Mouse (Mus musculus) heart, adult 11 months (tissue): ENCODE measurements at regions not wholly inside any gene's neighbourhood (a gene's known extent, or its start where the extent isn't known, plus 50 kb on each side); places are given as distances from the start of the nearest gene placed in this dataset.
A peak's percentile ranks its signal among the peaks of the same experiment; 100 is the strongest.

ENCODE experiments used
- DNase-seq: peaks from one replicate; pipeline ENCODE4 v3.0.0; 2022

DNA sequence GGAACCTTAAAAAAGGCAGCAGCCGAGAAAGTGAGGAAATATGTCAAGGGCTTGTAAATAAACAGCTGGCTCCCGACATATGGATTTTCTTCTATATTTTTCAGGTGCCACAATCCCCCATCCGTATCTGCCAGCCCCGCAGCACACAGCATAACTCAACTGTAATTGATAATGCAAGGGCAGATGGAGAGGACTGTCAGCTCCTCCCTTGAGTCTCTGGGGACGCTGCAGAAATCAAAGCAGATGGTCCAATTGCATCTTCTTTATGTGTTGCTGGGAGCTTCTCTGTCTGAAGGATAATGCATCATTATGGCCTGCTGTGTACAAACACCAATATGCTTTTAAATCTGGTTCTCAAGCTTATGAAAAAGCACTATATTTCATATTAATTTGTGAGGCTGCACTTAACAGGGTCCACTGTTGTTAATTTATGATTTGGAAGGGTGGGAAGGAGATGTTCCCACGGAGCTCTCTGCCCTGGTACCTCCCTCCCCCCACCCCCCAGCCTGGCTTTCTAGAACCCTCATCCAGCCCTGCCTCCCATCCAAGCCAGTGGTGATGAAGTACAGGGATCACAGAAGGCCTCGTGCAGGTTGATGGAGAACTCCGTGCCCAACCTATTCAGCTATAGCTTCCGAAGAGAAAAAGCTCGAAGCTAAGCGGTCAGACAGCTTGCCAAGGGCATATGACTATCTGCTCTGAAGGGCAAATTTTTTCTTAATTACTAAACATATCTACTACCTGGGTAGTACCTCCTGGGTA is 603.7 kb downstream of the Tox3 start:
- no peak for DNase-seq

DNA sequence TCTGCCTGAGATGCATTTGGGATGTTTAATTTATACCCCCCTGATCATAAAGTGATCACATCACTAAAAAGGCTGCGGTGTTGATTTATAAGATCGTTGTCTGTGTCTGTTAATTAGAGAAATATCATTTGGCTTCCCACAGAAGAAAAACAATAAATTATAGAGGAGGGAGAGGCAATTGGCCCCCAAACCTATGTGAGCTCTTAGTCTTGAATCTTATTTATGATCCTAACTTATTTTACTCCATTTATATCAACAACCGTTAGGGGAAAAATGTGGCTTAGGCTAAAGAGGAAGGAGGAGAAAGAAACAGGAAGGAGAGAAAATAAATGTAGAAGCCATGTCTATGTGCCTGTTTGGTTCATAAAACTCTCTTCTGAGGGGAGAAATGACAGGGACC is 609.5 kb downstream of the Tox3 start:
- peak; percentile 1 for DNase-seq

DNA sequence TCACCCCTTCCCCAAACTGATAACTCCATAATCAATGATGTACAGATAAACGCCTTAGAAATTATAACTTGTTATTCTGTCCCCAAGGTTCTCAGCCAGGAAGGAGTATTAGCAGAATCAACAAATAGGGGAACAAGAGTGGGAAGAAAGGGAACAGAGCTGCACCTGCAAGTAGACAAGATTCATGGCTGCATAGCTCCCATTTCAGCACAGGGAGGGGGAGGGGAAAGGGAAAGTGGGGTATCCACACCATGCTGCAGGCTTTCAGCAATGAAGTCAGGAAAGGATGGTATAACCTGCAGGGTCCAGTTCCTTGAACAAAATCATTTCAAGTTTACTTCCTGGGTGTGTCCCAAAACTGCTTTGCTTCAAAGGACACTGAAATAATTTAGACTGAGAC is 610.5 kb downstream of the Tox3 start:
- DNase-seq: peak; percentile 57

DNA sequence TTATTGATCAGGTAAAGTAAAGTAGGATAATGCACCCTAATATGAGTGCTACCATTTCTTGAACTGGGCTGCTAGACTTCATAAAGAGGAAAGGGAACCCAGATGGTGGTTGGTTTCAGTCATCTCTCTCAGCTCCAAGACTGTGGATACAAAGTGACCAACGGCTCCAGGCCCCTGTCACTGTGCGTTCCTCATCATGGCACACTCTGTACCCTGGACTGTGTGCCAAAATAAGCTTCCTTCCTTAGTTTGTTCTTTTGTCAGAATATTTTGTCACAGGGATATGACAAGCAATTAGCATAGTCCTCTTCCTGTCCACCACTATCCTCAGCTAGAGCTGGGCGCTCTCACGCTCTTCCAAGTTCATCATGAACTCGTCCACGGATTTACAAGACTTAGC is 620.9 kb downstream of the Tox3 start:
- peak; percentile 75 for DNase-seq

DNA sequence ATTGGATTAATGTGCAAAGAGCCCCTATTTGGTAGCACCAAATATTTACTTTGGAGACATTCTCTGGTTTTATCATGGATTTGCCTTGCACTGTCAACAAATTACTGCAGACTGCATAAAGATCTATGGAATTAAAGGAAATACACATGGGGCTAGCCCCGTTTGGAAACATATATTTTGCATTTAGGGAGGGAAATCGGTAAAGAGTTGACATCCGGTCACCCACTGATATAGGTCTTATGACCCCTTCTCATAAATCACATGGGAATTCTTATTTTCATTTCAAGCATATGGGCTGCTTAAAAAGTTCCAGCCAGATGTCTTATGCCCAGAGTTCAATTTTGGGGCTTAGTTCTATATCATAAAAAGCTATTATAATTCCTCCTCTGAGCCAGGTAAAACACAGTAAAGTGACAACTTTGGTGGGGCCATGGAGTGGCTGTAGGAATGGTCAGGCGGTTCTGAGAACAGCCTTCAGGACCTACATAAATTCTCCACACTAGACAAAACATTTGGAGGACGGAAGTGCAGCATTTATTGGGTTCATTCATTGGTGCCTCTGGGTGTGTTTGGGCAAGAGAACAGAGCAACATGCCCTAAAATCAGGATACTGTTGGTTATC is 626.3 kb downstream of the Tox3 start:
- peak; percentile 2 for DNase-seq

DNA sequence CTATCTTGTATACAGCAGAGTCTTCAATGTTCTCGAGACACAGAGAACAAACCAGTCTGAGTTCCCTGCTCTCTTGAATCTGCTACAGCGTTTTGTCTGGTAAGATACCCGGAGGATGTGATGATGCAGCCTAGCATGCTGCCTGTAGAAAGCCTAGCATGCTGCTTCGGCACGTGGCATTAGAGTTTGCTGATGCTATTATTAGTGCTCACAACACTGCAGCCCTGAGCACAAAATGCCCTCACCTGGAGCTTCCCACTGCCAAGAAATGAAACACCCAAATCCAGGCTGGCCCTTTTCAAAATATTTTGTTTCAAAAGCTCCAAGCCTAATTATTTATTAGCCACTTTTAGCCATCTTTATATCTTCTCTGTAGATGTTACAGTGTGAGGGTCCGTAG is 634.3 kb downstream of the Tox3 start:
- DNase-seq: peak; percentile 60

DNA sequence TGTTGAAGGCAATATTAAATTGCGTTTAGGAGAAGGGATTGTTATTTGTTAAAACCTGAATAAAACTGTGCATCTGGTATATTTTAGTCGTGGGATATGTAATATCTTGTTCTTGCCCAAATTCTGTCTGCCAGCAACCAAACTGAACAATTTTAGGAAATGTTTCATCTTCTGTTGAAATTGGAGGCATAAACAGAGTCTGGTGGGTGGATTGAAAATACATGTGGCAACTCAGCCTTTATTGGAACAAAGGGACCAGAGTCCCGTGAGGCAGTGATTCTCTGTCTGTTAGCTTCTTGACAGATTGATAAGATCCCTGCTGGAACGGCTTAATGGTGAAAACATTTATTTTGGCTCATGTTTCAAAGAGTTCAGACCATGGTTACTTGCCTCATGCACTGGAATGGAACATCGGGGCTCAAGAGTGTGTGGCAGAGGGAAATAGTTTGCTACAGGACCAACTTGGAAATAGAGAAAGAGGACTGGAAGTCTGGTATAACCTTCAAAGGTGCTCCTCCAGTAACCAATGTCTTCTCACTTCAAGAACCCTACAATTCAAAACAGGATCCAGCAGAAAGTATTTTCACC is 640.7 kb downstream of the Tox3 start:
- no peak for DNase-seq

DNA sequence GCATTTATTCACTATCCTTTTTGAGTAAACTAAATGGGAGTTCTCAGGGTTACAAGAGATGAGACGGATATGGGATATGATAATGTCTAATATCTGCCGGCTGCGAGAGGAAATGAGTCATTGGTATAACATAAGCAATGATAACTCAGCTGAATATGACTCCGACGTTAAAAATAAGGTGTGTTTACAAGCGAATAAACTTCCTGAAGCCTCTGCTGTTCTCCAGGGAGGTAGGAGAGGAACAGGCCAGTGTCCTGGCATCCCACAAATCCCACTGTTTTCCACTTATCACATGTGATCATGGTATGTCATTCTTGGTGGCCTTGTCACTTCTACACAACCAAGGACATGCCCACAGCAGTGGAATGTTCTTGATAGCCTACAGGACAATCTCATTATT is 641.7 kb upstream of the Sall1 start:
- DNase-seq: no peak

DNA sequence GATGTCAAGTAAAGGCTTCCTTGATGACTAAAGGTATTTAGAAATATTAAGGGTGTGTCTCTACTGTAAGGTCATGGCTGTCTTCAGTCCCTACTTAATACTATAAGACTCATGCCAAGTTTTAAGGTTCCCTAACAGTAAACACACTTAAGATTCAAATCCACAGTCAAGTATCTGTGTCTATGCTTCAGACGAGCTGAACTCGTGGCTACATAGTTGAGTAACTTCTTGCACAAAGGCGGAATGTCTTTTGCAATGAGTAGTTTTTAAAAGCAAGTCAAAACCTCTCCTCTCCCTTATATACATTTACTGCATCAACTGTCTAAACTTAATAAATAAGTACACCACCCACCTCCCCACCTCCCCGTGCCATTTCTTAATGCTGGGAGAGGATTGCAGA is 637.0 kb upstream of the Sall1 start:
- peak; percentile 46 for DNase-seq

DNA sequence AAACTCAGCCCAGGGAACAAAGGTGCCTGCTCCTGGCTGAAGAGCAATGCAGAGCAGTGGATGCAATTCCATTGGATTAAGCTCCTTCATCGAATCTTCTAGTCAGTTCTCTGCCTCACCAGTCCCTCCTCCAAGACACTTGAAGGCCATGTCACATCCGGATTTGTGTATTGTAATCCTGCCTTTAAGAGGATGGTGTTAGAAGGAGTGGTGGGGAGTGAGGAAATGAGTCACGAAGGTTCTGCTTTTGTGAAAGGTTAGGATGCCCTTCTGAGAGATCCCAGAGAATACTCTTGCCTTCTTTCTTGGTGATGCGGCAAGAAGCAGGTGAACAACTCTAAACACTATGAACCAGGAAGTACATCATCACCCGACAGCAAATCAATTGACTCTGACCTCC is 636.4 kb upstream of the Sall1 start:
- DNase-seq: peak; percentile 64

DNA sequence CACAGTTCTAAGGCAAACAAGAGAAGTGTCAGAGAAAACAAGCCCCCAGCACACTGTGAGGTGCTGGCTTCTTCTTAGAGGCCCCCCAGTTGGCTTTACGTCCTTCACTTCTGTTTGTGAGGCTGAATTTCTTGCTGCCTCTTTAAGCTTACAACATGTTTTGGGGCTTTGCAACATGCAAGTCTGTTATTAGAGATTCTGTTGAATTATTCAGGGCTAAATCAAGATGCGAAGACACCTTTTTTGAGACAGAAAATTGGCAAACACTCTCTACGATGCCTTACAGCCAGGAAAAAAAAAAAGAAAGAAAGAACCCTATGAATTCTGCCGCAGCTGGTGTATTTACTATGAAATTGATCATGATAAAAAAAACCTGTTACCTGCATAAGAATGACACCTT is 635.6 kb upstream of the Sall1 start:
- DNase-seq: no peak

DNA sequence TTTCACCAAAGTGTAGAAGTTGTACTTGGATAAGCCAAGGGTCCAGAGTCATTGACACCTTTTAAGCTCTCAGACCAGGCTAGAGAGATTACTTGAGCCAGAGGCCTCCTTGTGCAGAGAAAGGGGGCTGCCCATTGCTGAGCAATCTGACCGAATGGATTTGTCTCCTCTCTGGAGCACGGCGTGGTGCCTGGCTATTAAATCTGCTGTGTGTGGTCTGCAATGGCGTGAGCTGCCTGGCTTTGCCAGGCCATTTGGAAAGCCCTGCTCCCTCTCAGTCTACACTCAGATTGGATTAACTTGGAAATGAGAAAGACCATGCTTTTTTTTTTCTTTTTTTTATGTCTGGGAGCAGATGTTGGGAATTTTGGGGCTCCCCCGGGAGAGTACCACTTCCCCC is 633.3 kb upstream of the Sall1 start:
- peak; percentile 66 for DNase-seq

DNA sequence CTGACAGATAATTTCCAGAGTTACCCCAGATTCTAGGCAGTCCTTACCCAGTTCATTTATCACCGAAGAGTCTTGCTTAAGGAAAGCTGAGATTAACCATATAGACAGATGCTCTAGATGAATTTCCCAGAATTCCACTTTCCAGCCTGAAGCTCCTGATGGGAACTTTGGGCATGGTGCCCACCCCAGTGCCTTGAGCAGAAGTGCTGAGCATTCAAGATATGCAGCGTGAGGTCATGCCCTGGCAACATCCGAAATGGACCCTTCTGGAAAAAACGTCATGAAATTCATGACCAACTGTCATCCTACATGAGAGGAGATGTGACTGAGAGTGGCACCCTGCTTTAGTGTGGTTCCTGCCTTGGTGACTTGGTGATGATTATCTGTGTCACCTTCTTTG is 629.9 kb upstream of the Sall1 start:
- DNase-seq: peak; percentile 81

DNA sequence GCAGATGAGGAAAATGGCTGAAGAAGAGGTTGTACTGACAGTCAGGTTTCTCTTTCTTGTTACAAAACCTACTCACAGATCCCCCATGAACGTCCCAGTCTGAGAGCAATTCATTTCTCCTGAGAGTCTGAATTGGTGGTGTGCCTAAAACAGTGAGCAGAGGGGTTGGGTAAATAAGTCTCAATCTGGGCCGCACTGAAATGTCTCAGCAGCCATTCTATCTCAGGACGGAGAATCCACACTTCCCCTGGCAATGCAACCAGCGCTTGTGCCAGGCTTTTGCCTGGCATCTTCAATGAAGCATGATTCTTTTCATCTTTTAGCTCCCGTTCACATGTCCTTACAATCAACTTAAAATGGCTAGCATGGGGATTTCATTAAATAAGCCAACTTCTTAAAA is 628.7 kb upstream of the Sall1 start:
- no peak for DNase-seq

DNA sequence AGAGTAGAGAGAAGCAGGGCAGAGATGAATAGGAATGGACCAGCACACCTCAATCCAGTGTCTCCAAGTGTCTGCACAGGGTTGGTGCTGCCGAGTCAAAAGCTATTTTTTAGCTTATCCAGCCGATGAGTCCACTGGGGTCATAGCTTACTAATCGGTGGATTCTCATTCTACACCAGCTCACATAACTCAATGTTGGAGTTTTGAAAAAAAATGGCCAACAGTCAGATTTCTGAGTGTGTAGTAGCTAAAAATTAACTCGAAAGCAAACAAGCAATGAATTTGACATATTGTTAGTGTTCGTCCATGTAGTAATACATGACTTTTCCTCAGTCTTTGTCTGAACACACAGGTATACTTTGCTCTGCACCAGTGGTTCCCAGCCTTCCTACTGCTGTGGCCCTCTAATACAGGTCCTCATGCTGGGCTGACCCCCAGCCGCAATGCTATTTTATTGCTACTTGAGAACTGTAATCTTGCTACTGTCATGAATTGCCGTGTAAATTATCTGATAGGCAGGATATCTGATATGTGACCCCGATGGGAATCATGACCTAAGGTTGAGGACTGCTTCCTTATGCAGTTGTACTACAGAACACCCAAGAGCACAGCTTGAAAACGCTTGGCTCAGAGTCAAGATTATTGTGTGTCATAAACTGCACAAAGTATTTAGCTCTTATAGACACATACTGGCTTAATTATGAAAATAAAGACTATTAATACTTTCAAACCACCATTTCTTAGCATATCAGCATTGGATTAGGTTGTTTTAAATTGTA is 621.1 kb upstream of the Sall1 start:
- DNase-seq: peak; percentile 76

DNA sequence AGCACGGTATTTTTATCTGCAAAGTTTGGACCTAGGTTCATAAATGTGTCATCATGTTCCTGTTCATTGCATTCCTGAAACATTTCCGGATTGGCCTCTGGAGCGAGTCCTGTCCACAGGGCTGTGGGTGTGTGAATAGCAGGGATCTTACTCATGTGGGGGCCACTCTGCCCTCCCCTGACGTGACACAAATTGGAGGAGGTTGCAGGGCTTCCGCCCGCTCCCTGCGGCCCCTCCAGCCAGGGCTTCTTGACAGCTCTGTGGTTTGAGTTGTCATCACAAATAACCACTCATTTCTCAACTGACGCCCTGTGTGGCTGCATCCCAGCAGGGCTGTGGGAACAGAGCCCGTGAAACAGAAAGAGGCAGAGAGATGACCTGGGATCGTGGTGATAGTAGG is 619.9 kb upstream of the Sall1 start:
- peak; percentile 93 for DNase-seq

DNA sequence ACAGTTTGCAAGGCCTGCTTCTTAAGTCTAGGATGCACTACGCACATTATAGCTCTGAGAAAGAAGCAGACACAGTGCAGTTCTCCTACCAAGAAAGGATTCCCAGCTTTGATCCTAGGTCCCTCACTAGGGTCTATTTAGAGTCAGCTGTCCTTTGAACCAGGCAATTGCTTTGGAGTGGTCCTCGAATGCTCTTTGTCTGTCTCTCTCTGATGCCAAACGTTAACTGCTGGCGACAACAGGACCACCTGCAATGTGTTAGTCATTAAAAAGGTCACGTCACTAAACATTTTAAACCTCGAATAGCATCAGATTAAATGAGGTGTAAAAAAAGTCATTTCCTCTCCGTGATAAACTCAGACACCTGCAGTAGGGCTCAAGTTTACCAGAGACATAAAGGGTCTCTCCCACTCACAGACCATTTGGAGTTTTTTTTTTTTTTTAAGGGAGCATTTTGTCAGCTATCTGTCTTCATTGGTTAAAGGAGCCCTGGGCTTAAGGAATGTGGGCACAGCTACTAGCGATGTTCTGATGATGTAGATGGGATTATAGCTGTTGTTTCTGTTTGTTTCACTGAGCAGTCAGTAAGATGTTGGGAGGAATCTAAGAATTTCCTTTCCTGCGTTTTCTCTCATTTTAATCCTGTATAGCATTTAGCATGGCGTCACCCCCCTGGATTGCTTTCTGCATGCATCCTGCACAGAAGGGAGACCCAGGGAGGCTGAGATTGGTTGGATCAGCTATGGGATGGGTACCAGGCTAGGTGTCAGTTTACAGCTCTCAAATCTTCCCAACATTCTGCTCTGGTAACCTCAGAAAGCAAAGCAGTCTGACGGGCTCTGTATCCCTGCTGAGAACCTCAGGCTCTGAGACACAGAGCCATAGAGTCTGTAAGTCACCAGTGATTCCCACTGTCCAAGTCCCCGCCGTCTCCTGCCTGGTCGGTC is 615.3 kb upstream of the Sall1 start:
- no peak for DNase-seq

DNA sequence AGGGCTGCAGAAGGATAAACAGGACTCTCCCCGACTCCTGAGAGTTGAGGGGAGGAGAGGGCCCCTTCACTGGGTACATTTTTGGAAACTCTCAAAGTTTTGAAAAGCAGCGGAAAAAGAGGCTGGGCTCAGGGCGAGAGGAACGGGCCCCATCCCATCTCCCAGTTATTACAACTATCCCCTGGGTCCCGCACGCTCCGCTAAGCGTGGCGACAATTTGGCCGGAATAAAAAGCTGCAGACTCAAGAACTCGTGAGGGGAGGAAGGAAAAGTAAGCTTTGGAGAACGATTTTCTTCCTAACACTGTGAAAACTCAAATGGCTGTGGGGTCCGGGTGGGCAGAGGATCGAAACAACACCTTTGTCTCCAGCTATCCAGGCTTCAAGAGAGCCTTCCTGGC is 611.4 kb upstream of the Sall1 start:
- no peak for DNase-seq

DNA sequence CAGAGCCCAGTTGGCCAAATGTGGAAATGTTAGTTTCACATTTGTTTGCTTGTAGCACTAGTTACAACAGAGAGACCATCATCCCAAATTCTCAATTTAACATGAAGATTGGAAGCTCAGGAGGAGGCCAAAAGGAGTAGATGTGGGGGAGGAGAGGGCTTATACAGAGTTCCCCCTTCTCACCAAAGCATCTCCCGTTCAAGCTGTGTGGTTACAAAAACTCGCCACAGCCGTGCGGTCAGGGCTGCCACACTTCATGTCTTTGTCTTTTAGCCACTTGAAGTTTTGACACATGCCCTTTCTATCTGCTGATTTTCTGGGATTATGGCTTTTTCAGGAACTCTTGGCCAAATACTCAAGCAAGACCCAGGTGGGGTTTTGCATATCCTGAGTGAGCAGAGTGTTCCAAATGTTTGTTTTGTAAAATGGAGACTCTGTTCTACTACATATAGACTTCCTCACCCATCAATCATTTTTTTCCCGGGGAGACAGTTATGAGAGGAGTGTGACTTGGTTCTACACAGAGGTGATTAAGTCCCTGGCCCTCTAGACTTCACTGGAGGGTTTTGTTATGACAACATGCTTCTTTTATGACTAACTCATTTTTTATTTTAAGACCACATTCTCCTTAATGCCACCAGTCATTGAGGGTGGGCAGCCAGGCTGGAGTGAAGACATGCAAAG is 605.4 kb upstream of the Sall1 start:
- DNase-seq: peak; percentile 28

DNA sequence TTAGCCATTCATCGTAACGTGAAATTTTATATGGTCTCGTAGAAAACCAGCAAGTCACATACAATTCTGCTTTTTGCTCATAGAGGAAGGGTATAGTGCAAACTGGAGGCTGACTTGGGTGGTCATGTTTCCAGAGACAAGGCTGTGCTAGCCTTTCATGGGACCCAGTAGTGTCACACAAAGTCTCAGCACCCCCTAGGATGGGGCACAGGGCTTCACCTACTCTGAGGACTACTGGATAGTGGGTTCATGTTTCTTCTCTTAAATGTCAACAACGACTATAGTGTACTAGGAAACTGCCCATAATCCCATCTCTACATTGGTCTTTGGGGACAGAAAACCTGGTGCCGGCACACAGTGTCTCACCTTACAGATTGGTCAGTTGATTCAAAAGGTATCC is 603.0 kb upstream of the Sall1 start:
- peak; percentile 56 for DNase-seq

DNA sequence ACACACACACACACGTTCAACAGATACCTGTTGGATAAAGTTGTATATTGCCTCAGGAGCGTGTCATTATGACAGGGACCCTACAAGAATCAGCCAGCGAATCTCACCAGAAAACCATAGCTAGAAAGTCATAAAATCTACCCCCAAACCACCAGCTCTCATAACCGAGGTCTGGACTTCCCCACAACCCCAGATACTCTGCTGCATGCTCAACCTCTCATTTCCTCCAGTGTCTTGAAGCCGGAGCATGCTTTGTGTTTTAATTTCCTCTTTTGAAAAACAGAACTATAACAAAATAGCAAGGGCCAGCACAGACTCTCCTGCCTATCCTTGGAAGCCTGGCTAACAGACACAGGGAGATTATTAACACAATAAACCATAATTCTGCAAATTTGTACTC is 597.4 kb upstream of the Sall1 start:
- peak; percentile 34 for DNase-seq

DNA sequence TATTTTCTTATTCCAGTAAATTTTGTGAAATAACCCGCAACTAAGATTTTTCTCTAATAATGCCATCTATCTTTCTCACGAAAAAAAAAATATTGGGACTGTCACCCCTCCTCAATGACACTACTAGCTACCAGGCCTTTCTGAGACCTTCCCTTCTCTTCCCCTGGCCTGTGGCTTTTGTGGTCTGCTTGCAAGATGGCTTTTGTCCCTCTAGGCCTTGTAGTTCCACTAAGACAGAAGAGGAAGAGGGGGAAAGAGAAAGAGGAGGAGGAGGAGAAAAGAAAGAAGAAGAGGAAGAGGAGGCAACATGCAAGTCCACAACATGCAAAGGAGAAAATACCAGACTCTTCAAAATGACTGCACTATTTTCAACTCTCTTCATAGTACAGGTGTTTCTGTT is 590.9 kb upstream of the Sall1 start:
- no peak for DNase-seq
